Mouse (Mus musculus) ZHBTc4 (cell line): ENCODE data around the gene Scn9a.
A peak's percentile ranks its signal among the peaks of the same experiment; 100 is the strongest.

ENCODE experiments used
- DNase-seq: peaks from one replicate; pipeline ENCODE4 v3.0.0-alpha.2; 2011; ENCODE audit warnings: low read depth, low spot score

Gene Scn9a

DNA sequence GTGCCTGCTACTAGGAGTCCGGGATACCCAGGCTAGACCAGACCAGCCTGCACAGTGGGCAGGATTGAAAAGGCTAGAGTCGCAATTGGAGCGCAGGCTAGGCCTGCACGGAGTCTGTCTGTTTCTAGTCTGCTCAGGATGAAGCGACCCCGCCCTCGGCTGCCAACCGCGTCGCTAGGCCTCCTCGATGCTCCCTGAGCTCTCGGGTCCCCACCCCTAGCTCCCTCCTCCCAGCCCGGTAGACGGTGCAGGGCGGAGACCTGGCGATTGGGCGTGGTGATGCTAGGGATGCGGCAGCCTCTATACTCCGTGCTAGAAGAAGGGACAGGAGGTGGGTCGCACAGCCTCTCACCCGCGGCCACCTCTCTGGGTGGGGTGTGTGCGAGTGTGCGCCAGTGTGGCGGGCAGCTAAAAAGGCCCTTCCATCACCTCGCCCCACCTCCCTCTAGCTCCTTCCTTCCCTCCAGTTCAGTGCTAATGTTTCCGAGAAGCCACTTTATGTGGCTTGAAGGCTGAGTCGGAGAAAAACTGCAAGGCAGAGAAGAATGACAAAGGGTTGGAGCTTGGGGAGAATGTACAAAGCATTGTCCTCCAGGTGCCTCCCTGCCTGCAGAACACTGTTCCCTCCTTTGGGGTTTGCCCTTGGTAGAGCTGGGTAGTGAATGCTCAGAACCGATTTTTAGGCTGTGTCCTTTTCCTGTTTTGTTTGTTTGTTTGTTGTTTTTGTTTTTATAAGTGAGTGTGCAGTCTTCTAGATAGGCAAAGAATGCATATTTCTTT, at the start of gene Scn9a:
Gene Scn9a (minus strand): TSS at position 383 of the 780 bp plus-strand sequence.
- peak; percentile 91 for DNase-seq

DNA sequence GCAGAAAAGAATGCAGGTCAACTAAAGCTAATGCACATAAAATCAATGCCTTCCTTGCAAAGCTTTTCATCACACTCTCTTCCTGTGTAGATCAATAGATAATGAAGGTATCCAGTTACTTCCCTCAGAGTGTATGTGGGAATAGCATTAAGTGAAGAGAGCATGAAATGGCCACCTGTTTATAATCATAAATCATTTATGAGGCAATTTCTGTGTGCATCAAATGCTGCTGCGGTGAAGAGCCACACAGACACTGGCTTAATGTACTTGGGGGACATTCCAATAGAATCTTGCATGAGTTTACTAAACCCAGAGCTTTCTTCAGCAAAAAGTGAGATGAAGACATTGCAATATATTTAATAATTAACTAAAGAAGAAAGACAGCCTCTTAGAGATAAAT, 27.2 kb upstream of the Scn9a start:
- DNase-seq = no peak

DNA sequence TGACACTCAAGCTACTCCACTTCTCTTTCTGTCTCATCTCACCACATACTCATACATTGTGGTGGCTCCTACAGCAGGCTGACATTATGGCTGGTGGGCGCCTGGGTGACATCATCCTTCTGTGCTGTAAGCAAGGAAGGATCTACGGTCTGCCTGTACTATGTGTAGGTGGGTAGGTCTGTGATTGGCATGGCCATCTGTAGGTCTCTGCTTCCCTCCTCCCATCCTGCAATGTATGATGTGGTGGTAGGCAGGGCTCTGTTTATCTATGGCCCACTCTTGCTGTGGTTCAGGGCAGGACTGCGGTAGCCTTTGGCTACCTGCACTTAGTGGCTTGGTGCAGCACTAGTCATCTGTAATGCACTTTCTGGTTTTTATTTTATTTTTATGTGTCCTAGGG, 21.7 kb upstream of the Scn9a start:
- no peak for DNase-seq

DNA sequence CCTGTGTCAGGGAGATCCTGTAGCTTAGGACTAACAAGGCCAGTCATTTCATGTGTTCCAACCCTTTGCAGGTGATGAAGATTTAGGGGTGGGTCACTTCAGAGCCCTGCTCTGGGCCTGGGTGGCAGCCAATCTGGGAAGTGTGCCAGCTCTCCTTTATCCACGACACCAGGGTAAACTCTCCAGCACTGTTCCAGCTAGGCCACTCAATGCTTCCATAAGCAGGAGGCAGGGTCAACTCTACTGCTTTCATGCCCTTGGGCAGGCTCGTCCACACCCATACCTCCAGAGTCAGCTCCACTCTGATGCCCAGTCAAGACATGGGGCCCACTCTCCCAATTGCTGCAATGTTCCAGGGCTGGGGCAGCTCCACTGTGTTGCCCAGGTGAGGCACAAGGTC, 20.7 kb upstream of the Scn9a start:
- no peak for DNase-seq

- peak; percentile 18 for DNase-seq
Measured at GRCm38 (mm10) chr2:66644384-66644783, 9.6 kb upstream of the Scn9a start.

- peak; percentile 5 for DNase-seq
Measured at GRCm38 (mm10) chr2:66632728-66633127, 2.0 kb downstream of the Scn9a start.

- no peak for DNase-seq
Measured at GRCm38 (mm10) chr2:66611091-66611490, 23.7 kb downstream of the Scn9a start.

- no peak for DNase-seq
Measured at GRCm38 (mm10) chr2:66597313-66597712, 37.4 kb downstream of the Scn9a start.

DNA sequence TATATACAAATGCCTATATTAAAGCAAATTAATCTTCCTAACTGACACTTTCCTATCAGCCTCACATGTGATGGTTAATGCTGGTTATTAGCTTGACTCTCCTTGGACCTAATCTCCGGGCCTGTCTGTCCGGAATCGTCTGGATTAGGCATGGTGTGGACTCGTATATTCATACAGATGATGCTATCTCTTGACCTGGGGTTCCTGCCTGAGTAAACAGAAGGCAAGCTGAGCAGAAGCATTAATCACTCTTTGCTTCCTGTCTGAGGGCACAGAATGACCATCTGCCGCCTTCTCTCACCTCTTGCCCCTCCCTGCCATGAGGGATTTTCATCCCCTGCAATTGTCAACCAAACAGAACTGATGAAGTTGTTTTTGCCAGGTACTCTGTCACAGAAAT, 38.6 kb downstream of the Scn9a start:
- no peak for DNase-seq

DNA sequence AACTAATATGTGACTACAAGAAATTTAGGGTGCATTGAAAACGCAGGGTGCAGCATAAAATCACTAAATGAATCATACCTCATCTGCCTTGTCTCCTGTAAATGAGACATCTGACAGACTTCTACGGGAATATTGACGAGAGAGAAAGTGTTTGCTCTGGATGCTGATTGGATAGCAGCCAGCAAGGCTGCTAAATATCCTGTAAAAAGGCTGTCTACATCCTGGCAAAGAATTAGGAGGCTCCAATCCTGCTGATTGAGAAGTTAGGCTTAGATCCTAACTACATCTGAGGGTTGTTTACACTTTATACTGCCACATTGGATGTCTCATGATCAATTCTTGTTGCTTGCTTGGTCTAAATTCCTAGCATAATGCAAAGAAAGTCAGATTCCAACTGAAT, 44.6 kb downstream of the Scn9a start:
- no peak for DNase-seq

DNA sequence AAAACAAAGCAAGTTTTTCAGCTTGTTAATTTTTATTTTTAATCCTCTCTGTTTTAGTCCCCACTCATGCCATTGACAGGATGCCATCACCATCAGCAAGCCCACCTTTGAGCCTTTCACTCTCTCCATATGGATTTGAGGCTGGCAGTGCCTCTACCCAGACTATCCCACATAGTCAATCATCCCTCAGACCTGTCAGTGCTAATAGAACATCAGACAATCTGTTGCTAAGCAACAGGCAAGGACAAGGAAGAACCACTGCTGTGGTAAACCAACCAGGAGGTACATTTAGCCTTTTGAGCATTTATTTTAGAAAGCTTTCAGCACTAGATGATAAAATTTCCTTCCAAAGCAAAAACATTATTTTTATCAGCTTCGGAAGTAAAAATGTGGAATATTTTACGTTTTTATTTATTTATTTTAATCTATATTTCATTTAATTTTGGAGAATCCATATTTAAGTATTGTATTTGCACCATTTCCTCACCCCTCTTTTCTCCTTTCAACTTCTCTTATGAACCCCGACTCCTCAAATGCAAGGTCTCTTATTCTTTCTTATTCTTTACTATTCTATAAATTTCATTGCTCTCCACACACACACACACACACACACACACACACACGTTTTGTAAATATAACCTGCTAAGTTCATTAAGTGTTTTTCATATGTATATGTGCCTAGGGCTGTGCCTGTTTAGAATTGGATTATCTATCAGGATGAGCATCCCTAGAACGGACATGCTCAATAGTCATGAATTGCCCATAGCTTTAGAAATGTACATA, 54.5 kb downstream of the Scn9a start:
- DNase-seq = no peak

DNA sequence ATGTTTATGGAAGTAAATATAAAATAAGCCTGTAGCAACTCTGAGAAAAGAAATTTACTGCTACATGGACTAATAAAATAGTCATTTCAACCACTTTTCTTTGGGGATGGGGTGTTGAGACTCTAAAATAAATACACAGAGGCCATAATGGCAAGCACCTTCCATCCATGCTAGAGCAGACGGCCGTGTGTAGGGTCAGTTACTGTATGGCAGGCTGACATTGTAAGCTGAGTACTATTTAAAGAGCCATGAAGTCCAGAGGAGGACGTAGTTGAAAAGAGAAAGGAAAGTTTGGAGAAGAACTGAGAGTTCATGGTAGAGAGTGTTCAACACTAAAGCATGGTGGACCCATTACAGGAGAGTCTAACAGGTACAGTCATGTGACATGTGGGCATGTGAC, 86.5 kb downstream of the Scn9a start:
- DNase-seq = no peak

GRCm38 (mm10) chr2:66519966-66520365, 114.8 kb downstream of the Scn9a start:
- DNase-seq = peak; percentile 67

DNA sequence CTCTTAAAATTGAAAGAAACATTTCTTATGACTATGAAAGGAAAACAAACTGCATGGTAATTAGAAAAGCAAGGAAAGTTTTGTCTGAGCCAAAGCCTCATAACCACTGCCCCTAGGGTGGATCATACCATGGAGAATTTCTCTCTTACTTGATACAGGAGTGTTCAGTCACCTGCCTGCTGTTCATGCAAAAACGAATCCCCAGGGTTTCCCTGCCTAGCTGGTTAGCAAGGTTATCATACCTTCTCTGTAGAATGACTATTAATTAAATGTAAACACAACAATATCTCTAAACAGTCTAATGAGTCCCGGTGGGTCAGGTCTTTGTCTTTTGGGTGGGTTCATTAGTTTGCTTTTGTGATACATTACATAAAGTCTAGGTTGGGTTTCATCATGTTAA, 123.3 kb downstream of the Scn9a start:
- DNase-seq = no peak

- no peak for DNase-seq
Measured at GRCm38 (mm10) chr2:66508032-66508431, 126.7 kb downstream of the Scn9a start.

- no peak for DNase-seq
Measured at GRCm38 (mm10) chr2:66507616-66508015, 127.1 kb downstream of the Scn9a start.

- no peak for DNase-seq
Measured at GRCm38 (mm10) chr2:66502158-66502557, 132.6 kb downstream of the Scn9a start.

- DNase-seq = no peak
Measured at GRCm38 (mm10) chr2:66494556-66494955, 140.2 kb downstream of the Scn9a start.

- DNase-seq = no peak
Measured at GRCm38 (mm10) chr2:66478395-66478794, 156.4 kb downstream of the Scn9a start.

DNA sequence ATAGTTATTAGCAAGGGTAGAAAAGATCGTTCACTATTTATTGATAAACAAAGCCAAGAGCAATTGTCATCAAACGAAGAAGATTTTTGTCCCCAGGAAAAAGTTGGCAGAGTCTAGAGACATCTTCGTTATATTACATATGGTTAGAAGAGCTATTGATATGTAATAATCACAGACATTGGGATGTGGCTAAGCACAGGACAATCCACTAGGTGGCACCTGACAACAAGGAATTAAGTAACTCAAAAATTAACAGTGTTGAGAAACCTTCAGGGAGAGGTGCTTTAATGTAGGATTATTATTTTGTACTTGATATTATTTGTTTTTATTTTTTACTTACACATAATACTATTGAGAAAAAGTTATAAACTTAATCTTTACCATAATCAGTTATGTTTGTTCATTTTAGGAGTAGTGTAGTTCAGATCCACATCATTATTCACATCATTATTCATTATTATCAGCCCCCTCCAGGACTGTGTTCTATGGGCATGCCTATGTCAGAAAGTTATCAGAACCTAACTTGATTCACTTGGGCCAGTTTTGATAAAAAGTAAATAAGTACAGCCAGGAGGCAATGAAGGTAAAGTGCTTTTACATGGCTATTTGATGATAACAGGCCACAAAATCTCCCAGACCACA, 161.5 kb downstream of the Scn9a start:
- DNase-seq = no peak

DNA sequence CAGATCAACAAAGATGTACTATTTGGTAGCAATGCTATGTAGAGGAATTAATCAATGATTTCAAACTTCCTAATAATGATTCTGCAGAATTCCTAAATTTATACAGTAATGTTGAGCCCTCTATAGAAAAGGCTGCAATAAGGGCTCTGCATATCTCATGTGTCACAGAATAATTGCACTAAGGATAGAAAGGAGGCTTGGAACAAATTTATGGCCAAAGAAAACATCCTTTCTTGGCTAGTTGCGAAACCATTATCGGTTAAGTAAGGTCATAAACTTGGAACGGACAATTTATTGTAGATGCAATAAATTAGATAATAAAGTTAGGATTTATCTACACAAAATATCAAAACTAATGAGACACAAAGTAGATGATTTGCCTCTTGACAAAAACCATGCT, 169.3 kb downstream of the Scn9a start:
- DNase-seq = no peak

DNA sequence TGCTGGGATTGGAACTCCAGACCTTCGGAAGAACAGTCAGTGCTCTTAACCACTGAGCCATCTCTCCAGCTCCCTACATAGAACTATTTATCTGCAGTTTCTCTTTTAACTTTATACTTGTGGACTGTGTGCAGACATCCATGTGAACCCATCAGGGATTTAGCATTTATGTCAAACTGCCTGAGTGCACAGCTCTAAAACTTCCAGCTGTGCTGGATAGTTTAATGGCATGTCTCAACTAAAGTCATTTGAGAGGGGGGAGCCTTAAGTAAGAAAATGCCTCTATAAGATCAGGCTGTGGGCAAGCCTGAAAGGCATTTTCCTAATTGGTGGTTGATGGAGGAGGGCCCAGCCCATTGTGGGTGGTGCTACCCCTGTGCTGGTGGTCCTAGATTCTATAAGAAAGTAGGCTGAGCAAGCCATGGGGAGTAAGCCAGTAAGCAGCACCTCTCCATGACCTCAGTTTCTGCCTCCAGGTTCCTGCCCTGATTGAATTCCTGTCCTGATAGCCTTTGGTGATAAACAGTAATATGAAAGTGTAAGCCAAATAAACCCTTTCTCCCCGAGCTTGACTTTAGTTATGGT, 169.8 kb downstream of the Scn9a start:
- no peak for DNase-seq
